Mouse (Mus musculus): ENCODE measurements around the gene Kcnk5. TPM values are rescaled to one million over a fixed set of nuclear protein-coding genes. Genes with fewer than 3 reads are reported as not detected.
A peak's percentile ranks its signal among the peaks of the same experiment; 100 is the strongest.

Gene Kcnk5
- polyA plus RNA-seq, 1 experiment from 2014 or later, result 12.0 TPM

DNA sequence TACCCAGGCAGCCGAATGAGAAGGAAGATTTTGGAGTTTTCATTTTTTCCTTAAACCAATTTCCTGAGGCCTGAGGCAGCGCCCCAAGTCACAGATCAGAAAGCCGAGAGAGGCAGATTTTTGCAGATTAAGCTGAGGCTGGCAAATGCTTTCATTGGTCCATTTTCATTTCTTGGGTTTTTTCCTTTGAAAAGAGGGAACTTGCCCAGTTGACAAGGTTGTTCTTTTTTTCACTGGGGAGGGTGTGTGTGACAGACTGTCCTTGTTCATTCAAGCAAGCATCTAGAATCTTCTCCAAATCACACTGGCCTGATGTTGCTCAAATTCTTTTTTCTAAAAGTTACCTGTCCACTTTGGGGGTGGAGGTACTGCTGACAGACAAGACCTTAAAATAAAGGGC is 2.5 kb downstream of the Kcnk5 start:
- no peak overlapping the region for H3K27ac ChIP-seq
- DNase-seq (ENCODE audit: low spot score) (no peak), ATAC-seq (replicated peaks; ENCODE audit: low FRiP score, low read depth) (no peak)
- WGBS, result 50% methylated on average over 3 of the region's 3 CpGs
- H3K36me3 ChIP-seq (ENCODE audit: insufficient read depth, low read length), result no peaks in the 10 kb centered on the region
- H3K9me3 ChIP-seq (replicated peaks; ENCODE audit: low read length), result no peaks in the 10 kb centered on the region
- peaks cover 11% of the 10 kb centered on the region for H3K4me1 ChIP-seq (replicated peaks; ENCODE audit: insufficient read depth, low read length)
- no peaks in the 10 kb centered on the region for H3K27me3 ChIP-seq (ENCODE audit: insufficient read depth, low read length)
- peak overlapping the region; percentile 39 for H3K4me3 ChIP-seq (replicated peaks; ENCODE audit: low read depth, low read length)
- peak overlapping the region; percentile 67 for H3K4me2 ChIP-seq (ENCODE audit: low read length)
- no peak for TF ChIP-seq CTCF (IDR thresholded peaks at IDR 0.05; ENCODE audit: low read depth)
- no peak overlapping the region for H3K9ac ChIP-seq (ENCODE audit: low read depth, low read length)

DNA sequence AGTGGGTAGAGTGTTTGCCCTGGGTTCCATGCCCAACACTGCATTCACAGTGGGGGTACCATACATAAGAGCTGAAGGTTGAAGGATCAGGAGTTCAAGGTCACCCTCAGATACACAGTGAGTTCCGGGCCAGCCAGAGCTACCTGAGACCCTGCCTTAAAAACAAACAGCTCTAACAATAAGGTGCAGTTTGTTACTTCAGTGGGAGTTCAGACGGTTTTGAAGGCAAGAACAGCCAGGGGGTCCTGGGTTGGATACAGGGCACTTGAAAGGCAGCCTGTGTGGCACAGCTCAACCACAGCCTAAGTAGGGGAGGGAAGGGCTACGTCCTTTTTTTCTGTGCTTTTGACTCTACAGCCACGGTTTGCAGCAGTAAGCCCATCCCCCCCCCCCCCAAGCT is 3.0 kb downstream of the Kcnk5 start:
- ATAC-seq (replicated peaks; ENCODE audit: low FRiP score, low read depth), result no peak
- H3K9ac ChIP-seq (ENCODE audit: low read depth, low read length), result no peak overlapping the region
- H3K27ac ChIP-seq, result peak overlapping the region; percentile 58
- H3K4me2 ChIP-seq (ENCODE audit: low read length), result peak overlapping the region; percentile 67
- no peak for DNase-seq (ENCODE audit: low spot score)
- peaks cover 11% of the 10 kb centered on the region for H3K4me1 ChIP-seq (replicated peaks; ENCODE audit: insufficient read depth, low read length)
- H3K27me3 ChIP-seq (ENCODE audit: insufficient read depth, low read length), result no peaks in the 10 kb centered on the region
- no peaks in the 10 kb centered on the region for H3K9me3 ChIP-seq (replicated peaks; ENCODE audit: low read length)
- H3K36me3 ChIP-seq (ENCODE audit: insufficient read depth, low read length), result no peaks in the 10 kb centered on the region
- WGBS, result 43% methylated on average over 3 of the region's 4 CpGs
- 0 out of 2 replicates have a peak overlapping the region, but pooled peaks have one; percentile 4 for H3K4me3 ChIP-seq (replicated peaks; ENCODE audit: low read depth, low read length)
- TF ChIP-seq CTCF (IDR thresholded peaks at IDR 0.05; ENCODE audit: low read depth), result no peak

DNA sequence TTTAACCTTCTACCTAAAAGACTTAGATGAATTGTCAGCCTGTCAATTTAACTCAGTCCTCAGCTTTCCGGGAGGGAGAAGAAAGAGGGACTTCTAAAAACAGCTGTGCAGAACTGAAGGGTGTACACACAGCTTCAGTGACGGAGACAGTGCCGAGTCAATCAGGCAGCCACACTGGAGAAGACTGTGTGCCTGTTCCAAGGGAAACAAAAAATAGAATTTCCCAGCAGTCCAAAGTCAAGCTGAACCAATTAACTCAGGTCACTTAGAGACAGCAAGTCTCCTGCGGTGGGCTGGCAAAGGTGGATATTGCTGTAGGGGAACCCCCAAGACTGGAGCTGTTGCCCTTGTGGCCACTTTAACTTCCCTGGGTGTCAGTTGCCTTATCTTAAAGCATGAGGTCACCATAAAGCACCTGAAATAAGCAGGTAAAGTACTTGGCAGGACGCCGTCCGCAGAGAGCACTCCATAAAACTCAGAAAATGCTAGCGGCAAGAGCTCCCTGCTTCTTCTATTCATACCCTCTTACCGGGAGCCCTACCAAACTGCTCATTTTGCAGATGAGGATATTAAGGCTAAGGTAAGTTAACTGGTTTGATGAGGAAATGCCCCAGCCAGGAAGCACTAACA is 4.0 kb downstream of the Kcnk5 start:
- WGBS, result 68% methylated on average over 9 of the region's 9 CpGs
- DNase-seq (ENCODE audit: low spot score), result no peak
- H3K27me3 ChIP-seq (ENCODE audit: insufficient read depth, low read length), result no peaks in the 10 kb centered on the region
- TF ChIP-seq CTCF (IDR thresholded peaks at IDR 0.05; ENCODE audit: low read depth), result no peak
- H3K4me2 ChIP-seq (ENCODE audit: low read length), result peak overlapping the region; percentile 19
- H3K4me3 ChIP-seq (replicated peaks; ENCODE audit: low read depth, low read length), result no peak overlapping the region
- no peaks in the 10 kb centered on the region for H3K9me3 ChIP-seq (replicated peaks; ENCODE audit: low read length)
- no peak overlapping the region for H3K9ac ChIP-seq (ENCODE audit: low read depth, low read length)
- no peak for ATAC-seq (replicated peaks; ENCODE audit: low FRiP score, low read depth)
- 0 out of 2 replicates have a peak overlapping the region, but pooled peaks have one; percentile 8 for H3K27ac ChIP-seq
- no peaks in the 10 kb centered on the region for H3K36me3 ChIP-seq (ENCODE audit: insufficient read depth, low read length)
- peaks cover 15% of the 10 kb centered on the region; the same call in 1 of the 2 replicates for H3K4me1 ChIP-seq (replicated peaks; ENCODE audit: insufficient read depth, low read length)

DNA sequence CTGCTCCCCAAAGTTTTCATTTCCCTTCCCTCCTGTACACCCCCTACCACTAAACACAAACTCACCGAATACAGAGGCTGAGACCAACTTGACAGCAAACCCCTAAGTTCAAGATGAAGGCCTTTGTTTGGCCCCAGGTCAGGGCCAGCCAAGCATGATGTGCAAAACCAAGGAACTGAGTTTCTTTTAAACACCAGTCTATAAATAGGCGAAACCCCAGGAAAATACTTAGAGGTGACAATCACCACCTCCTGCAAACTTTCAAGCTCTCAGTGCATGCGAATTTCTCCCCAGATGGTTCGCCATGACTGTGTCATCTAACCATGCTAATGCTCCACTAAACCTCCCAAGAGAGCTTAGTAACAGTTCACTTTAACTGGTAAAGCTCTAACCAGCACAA is 5.9 kb downstream of the Kcnk5 start:
- DNase-seq (ENCODE audit: low spot score) (no peak), ATAC-seq (replicated peaks; ENCODE audit: low FRiP score, low read depth) (no peak)
- peaks cover 10% of the 10 kb centered on the region; the same call in 1 of the 2 replicates for H3K4me1 ChIP-seq (replicated peaks; ENCODE audit: insufficient read depth, low read length)
- no peak overlapping the region for H3K4me2 ChIP-seq (ENCODE audit: low read length)
- H3K9me3 ChIP-seq (replicated peaks; ENCODE audit: low read length), result no peaks in the 10 kb centered on the region
- 93% methylated on average over 4 of the region's 4 CpGs for WGBS
- H3K27ac ChIP-seq, result no peak overlapping the region
- H3K27me3 ChIP-seq (ENCODE audit: insufficient read depth, low read length), result no peaks in the 10 kb centered on the region
- TF ChIP-seq CTCF (IDR thresholded peaks at IDR 0.05; ENCODE audit: low read depth), result no peak
- H3K9ac ChIP-seq (ENCODE audit: low read depth, low read length), result no peak overlapping the region
- no peak overlapping the region for H3K4me3 ChIP-seq (replicated peaks; ENCODE audit: low read depth, low read length)
- H3K36me3 ChIP-seq (ENCODE audit: insufficient read depth, low read length), result no peaks in the 10 kb centered on the region

GRCm38 (mm10) chr14:20175114-20175513 is 6.5 kb downstream of the Kcnk5 start:
- H3K4me3 ChIP-seq (replicated peaks; ENCODE audit: low read depth, low read length), result no peak overlapping the region
- TF ChIP-seq CTCF (IDR thresholded peaks at IDR 0.05; ENCODE audit: low read depth), result no peak
- no peaks in the 10 kb centered on the region for H3K36me3 ChIP-seq (ENCODE audit: insufficient read depth, low read length)
- ATAC-seq (replicated peaks; ENCODE audit: low FRiP score, low read depth) (no peak), DNase-seq (ENCODE audit: low spot score) (no peak)
- H3K9me3 ChIP-seq (replicated peaks; ENCODE audit: low read length), result no peaks in the 10 kb centered on the region
- no peaks in the 10 kb centered on the region for H3K27me3 ChIP-seq (ENCODE audit: insufficient read depth, low read length)
- H3K4me2 ChIP-seq (ENCODE audit: low read length), result no peak overlapping the region
- WGBS, result 92% methylated on average over 7 of the region's 7 CpGs
- H3K27ac ChIP-seq, result no peak overlapping the region
- H3K9ac ChIP-seq (ENCODE audit: low read depth, low read length), result no peak overlapping the region
- peaks cover 5% of the 10 kb centered on the region; the same call in 1 of the 2 replicates for H3K4me1 ChIP-seq (replicated peaks; ENCODE audit: insufficient read depth, low read length)

GRCm38 (mm10) chr14:20174696-20175095 is 6.9 kb downstream of the Kcnk5 start:
- ATAC-seq (replicated peaks; ENCODE audit: low FRiP score, low read depth), result no peak
- Histone ChIP-seq H3K9me3 (replicated peaks; ENCODE audit: low read length) (no peaks in the 10 kb centered on the region), H3K27me3 (ENCODE audit: insufficient read depth, low read length) (no peaks in the 10 kb centered on the region), H3K27ac (no peak overlapping the region), H3K36me3 (ENCODE audit: insufficient read depth, low read length) (no peaks in the 10 kb centered on the region), H3K4me3 (replicated peaks; ENCODE audit: low read depth, low read length) (no peak overlapping the region), H3K9ac (ENCODE audit: low read depth, low read length) (no peak overlapping the region), H3K4me1 (replicated peaks; ENCODE audit: insufficient read depth, low read length) (0 out of 2 replicates have a peak, but pooled peaks cover 4% of the 10 kb centered on the region), H3K4me2 (ENCODE audit: low read length) (no peak overlapping the region)
- TF ChIP-seq CTCF (IDR thresholded peaks at IDR 0.05; ENCODE audit: low read depth), result no peak
- no peak for DNase-seq (ENCODE audit: low spot score)
- WGBS, result 87% methylated on average over 6 of the region's 6 CpGs
